Mouse (Mus musculus) embryonic fibroblast, embryonic 13.5 days (primary cell): ENCODE measurements around the gene Olfr1348. TPM values are rescaled to one million over a fixed set of nuclear protein-coding genes. Genes with fewer than 3 reads are reported as not detected.
"Not testable (repeated sequence)": the region's sequence is repeated elsewhere in the genome, so short reads cannot be mapped to it uniquely, and the experiment has no call there.

Source experiments
- H3K27ac ChIP-seq: 2 replicates; pipeline ENCODE4 v1.5.1; 2012; ENCODE audit warnings: low read length, control low read depth, inconsistent platforms; ENCODE audit not compliant: insufficient read depth
- H3K4me1 ChIP-seq: 2 replicates; pipeline ENCODE4 v1.6.1; 2011; ENCODE audit warnings: low read length; ENCODE audit not compliant: control insufficient read depth, insufficient read depth
- H3K4me3 ChIP-seq: 2 replicates; pipeline ENCODE4 v1.5.1; 2011; ENCODE audit warnings: mild to moderate bottlenecking, control low read depth, low read length; ENCODE audit not compliant: insufficient read depth
- CTCF ChIP-seq: IDR thresholded peaks from 2 replicates; pipeline ENCODE4 v1.5.1; 2011; ENCODE audit warnings: mild to moderate bottlenecking, control low read depth, low read length, moderate library complexity, borderline replicate concordance; ENCODE audit not compliant: insufficient read depth
- POLR2A ChIP-seq: IDR thresholded peaks from 2 replicates; pipeline ENCODE4 v1.6.1; 2011; ENCODE audit warnings: low read depth, mild to moderate bottlenecking, control low read depth, low read length, moderate library complexity
- polyA plus RNA-seq: library from polyadenylated mRNA; stranded (reverse); fragments of >200 nt; gene quantifications from 2 replicates; pipeline ENCODE4 v1.2.4, GENCODE M21; 2011; ENCODE audit warnings: low read depth; ENCODE audit not compliant: missing spikeins, insufficient read length

Olfr1348 gene
- polyA plus RNA-seq = not detected in 2 replicates

- TF ChIP-seq CTCF (no peak), POLR2A (no peak)
- H3K27ac ChIP-seq = no peak within 1 kb of the TSS
These were observed at the start of gene Olfr1348 for GRCm38 (mm10) chr7:6508648-6509047. Gene Olfr1348 (minus strand): TSS chr7:6508748.

GRCm38 (mm10) chr7:6526141-6526540 lies 17.6 kb upstream of the Olfr1348 start:
- TF ChIP-seq POLR2A = no peak
- TF ChIP-seq CTCF = no peak
- Histone ChIP-seq H3K4me1 (no peaks in the 10 kb centered on the region), H3K27ac (no peak overlapping the region), H3K4me3 (no peak overlapping the region)

More at GRCm38 (mm10) chr7:6508648-6509047, at the start of gene Olfr1348:
- Histone ChIP-seq H3K4me1 (no peaks in the 10 kb centered on the region), H3K4me3 (no peak within 1 kb of the TSS)

- Histone ChIP-seq H3K4me3 (no peak overlapping the region), H3K4me1 (no peaks in the 10 kb centered on the region), H3K27ac (no peak overlapping the region)
- no peak for TF ChIP-seq CTCF
- TF ChIP-seq POLR2A = no peak
These were observed 16.5 kb upstream of the Olfr1348 start for GRCm38 (mm10) chr7:6525001-6525400.

- H3K4me3 ChIP-seq = no peak within 1 kb of the TSS
- no peaks in the 10 kb centered on the region for H3K4me1 ChIP-seq
- no peak within 1 kb of the TSS for H3K27ac ChIP-seq
- TF ChIP-seq POLR2A (no peak), CTCF (no peak)
These were observed 14.3 kb upstream of the Olfr1348 start, which contains the start of gene Olfr1349 for GRCm38 (mm10) chr7:6522850-6523249. Gene Olfr1349 (minus strand): TSS chr7:6522950.

GRCm38 (mm10) chr7:6521666-6522065 lies 13.1 kb upstream of the Olfr1348 start:
- TF ChIP-seq POLR2A (no peak), CTCF (no peak)

GRCm38 (mm10) chr7:6499655-6500054 lies 8.9 kb downstream of the Olfr1348 start, which contains the start of gene Olfr1347:
Gene Olfr1347 (minus strand): TSS chr7:6499755.
- H3K27ac ChIP-seq = no peak within 1 kb of the TSS
- no peaks in the 10 kb centered on the region for H3K4me1 ChIP-seq
- no peak for TF ChIP-seq POLR2A
- TF ChIP-seq CTCF = no peak
- no peak within 1 kb of the TSS for H3K4me3 ChIP-seq

More at GRCm38 (mm10) chr7:6521666-6522065, 13.1 kb upstream of the Olfr1348 start:
- Histone ChIP-seq H3K27ac (no peak overlapping the region), H3K4me3 (no peak overlapping the region), H3K4me1 (no peaks in the 10 kb centered on the region)

- Histone ChIP-seq H3K4me1 (no peaks in the 10 kb centered on the region), H3K27ac (no peak within 1 kb of the TSS), H3K4me3 (no peak within 1 kb of the TSS)
- TF ChIP-seq CTCF (no peak), POLR2A (no peak)
These were observed 21.7 kb downstream of the Olfr1348 start, which contains the start of gene Olfr5 for GRCm38 (mm10) chr7:6486841-6487240. Gene Olfr5 (minus strand): TSS chr7:6486941.

- H3K4me3 ChIP-seq, H3K27ac ChIP-seq, H3K4me1 ChIP-seq: not testable (repeated sequence)
These were observed 30.9 kb downstream of the Olfr1348 start for GRCm38 (mm10) chr7:6477633-6478032.

GRCm38 (mm10) chr7:6466951-6467350 lies 41.6 kb downstream of the Olfr1348 start, which contains the start of gene Olfr1346:
Gene Olfr1346 (plus strand): TSS chr7:6467101.
- H3K4me1 ChIP-seq = no peaks in the 10 kb centered on the region
- no peak within 1 kb of the TSS for H3K27ac ChIP-seq
- TF ChIP-seq POLR2A (no peak), CTCF (no peak)
- H3K4me3 ChIP-seq = no peak within 1 kb of the TSS

- H3K27ac ChIP-seq = no peak overlapping the region
- no peak for TF ChIP-seq POLR2A
- TF ChIP-seq CTCF = no peak
- H3K4me3 ChIP-seq = no peak overlapping the region
- H3K4me1 ChIP-seq = no peaks in the 10 kb centered on the region
These were observed 52.1 kb downstream of the Olfr1348 start for GRCm38 (mm10) chr7:6456399-6456798.

- TF ChIP-seq CTCF = no peak
- TF ChIP-seq POLR2A = no peak
- Histone ChIP-seq H3K4me1 (no peaks in the 10 kb centered on the region), H3K27ac (no peak within 1 kb of the TSS), H3K4me3 (no peak within 1 kb of the TSS)
These were observed 52.7 kb downstream of the Olfr1348 start, which contains the start of gene Olfr1336 for GRCm38 (mm10) chr7:6455868-6456267. Gene Olfr1336 (plus strand): TSS chr7:6456168.

Other genes starting within 250 kb of the Olfr1348 start
- gene Zfp667, start 222.2 kb downstream of the Olfr1348 start, polyA plus RNA-seq = 4.1 TPM in 2 replicates
- gene Zfp583, start 177.5 kb downstream of the Olfr1348 start, polyA plus RNA-seq = 4.7 and 6.2 TPM in 2 replicates
- 0.82 and 1.4 TPM in 2 replicates for gene Gm3854, start 165.0 kb downstream of the Olfr1348 start, polyA plus RNA-seq
- 3.3 and 3.6 TPM in 2 replicates for gene Zfp78, start 145.5 kb downstream of the Olfr1348 start, polyA plus RNA-seq
- gene Zfp28, start 125.5 kb downstream of the Olfr1348 start, polyA plus RNA-seq = 9.3 and 10.5 TPM in 2 replicates
- not detected in 2 replicates for gene Smim17, start 110.0 kb downstream of the Olfr1348 start, polyA plus RNA-seq
- gene Gm20715, start 98.5 kb downstream of the Olfr1348 start, polyA plus RNA-seq = not detected in 2 replicates
- gene Olfr1344, start 70.1 kb downstream of the Olfr1348 start, polyA plus RNA-seq = not detected in 2 replicates
- not detected in 2 replicates for gene Olfr1336, start 52.6 kb downstream of the Olfr1348 start, polyA plus RNA-seq
- gene Olfr1346, start 41.6 kb downstream of the Olfr1348 start, polyA plus RNA-seq = not detected in 2 replicates
- not detected in 2 replicates for gene Olfr5, start 21.8 kb downstream of the Olfr1348 start, polyA plus RNA-seq
- not detected in 2 replicates for gene Olfr1347, start 9.0 kb downstream of the Olfr1348 start, polyA plus RNA-seq
- not detected in 2 replicates for gene Olfr1349, start 14.2 kb upstream of the Olfr1348 start, polyA plus RNA-seq
- not detected in 2 replicates for gene Olfr1350, start 56.1 kb upstream of the Olfr1348 start, polyA plus RNA-seq
- gene Zim1, start 187.7 kb upstream of the Olfr1348 start, polyA plus RNA-seq = 9.7 and 27.0 TPM in 2 replicates
- 69.0 and 168 TPM in 2 replicates for gene Peg3, start 221.7 kb upstream of the Olfr1348 start, polyA plus RNA-seq
- gene Usp29, start 221.8 kb upstream of the Olfr1348 start, polyA plus RNA-seq = 1.5 and 4.9 TPM in 2 replicates